Mouse (Mus musculus): ENCODE measurements around the gene Tbc1d17. TPM values are rescaled to one million over a fixed set of nuclear protein-coding genes. Genes with fewer than 3 reads are reported as not detected.
A peak's percentile ranks its signal among the peaks of the same experiment; 100 is the strongest.

Gene Tbc1d17
- polyA plus RNA-seq, 1 experiment from 2014 or later, result 91.0 TPM

DNA sequence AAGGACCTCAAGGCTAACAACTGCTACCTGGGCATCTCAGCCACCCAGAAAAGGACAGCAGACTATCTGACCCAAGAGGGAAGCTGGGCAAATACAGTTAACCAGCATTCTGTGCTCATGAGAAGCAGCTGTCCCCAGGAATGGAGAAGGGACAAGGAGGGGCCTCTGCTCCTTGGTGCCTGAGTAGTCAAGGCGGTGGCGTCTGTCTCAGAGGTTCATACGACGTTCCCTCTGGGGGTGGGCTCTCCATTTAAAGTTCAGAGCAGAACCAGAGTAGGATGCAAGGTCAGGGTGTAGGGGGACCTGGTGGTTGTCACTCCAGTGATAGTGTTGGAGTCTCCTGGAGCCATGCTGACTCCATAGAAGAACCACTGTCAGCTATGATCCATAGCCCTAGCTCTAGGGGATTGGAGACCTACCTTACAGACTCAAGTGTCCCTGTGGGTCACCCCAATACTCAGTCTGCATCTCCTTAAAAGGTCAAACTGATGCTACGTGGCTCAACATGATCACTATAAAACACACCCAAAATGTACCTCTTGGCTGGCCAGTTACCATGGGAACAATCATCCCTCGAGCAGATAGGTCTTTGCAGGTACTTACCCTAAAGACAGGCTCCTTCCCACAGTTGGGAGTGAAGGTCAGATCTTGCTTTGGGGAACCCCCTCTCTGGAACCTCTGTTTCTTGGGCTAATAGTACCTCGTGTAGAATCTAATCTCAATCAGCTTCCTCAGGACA, 37.9 kb downstream of the Tbc1d17 start:
- Histone ChIP-seq H3K9me3 (no peaks in the 10 kb centered on the region), H3K4me1 (peaks cover 6% of the 10 kb centered on the region), H3K9ac (no peak overlapping the region), H3K4me3 (no peak overlapping the region), H3K4me2 (no peak overlapping the region), H3K27me3 (no peaks in the 10 kb centered on the region), H3K27ac (no peak overlapping the region), H3K36me3 (peaks cover 22% of the 10 kb centered on the region)
- WGBS, result 86% methylated on average over 7 of the region's 7 CpGs
- ATAC-seq (ENCODE audit: insufficient number of reproducible peaks, insufficient read depth, low FRiP score, low TSS enrichment, low read depth), result no peak

DNA sequence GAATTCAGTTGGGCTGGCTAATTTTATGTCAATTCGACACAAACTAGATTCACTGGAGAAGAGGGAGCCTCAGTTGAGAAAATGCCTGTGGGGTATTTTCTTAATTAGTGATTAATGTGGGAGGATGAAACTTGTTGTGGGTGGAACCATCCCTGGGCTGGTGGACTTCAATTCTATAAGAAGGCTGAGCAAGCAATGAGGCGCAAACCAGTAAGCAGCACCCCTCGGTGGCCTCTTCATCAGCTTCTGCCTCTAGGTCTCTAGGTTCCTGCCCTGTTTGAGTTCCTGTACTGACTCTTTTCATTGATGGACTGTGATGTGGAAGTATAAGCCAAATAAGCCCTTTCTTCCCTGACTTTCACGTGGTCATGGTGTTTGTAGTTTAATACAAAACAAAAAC, 38.5 kb downstream of the Tbc1d17 start:
- WGBS, result 82% methylated on average over 4 of the region's 4 CpGs
- ATAC-seq (ENCODE audit: insufficient number of reproducible peaks, insufficient read depth, low FRiP score, low TSS enrichment, low read depth), result no peak
- H3K27me3 ChIP-seq, result no peaks in the 10 kb centered on the region
- H3K4me1 ChIP-seq, result peaks cover 6% of the 10 kb centered on the region
- no peak overlapping the region for H3K9ac ChIP-seq
- H3K9me3 ChIP-seq, result no peaks in the 10 kb centered on the region
- no peak overlapping the region for H3K27ac ChIP-seq
- H3K36me3 ChIP-seq, result peaks cover 22% of the 10 kb centered on the region
- H3K4me3 ChIP-seq, result no peak overlapping the region
- no peak overlapping the region for H3K4me2 ChIP-seq

DNA sequence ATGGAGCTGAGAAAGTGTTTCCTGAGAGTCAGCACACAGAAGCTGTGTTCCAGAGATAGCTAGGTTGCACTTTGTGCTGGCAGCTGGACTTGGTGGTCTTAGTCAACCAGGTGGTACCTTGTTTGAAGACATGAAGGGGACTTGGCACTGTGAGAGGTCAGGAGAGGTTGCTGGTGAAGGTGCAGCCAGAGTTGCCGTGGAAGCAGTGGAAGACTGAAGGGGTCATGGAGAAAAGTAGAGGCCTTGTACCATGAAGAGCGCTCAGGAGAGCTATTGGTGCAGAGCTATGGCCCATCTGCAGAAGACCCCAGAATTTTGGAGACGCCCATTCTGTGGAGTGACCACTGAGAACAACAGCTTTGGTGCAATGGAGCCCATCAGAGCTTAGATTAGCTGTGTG, 39.4 kb downstream of the Tbc1d17 start:
- H3K27ac ChIP-seq, result no peak overlapping the region
- H3K4me2 ChIP-seq, result no peak overlapping the region
- ATAC-seq (ENCODE audit: insufficient number of reproducible peaks, insufficient read depth, low FRiP score, low TSS enrichment, low read depth), result no peak
- no peaks in the 10 kb centered on the region for H3K9me3 ChIP-seq
- no peak overlapping the region for H3K4me3 ChIP-seq
- 90% methylated on average over 3 of the region's 3 CpGs for WGBS
- no peak overlapping the region for H3K9ac ChIP-seq
- peaks cover 22% of the 10 kb centered on the region for H3K36me3 ChIP-seq
- no peaks in the 10 kb centered on the region for H3K27me3 ChIP-seq
- no peaks in the 10 kb centered on the region for H3K4me1 ChIP-seq

DNA sequence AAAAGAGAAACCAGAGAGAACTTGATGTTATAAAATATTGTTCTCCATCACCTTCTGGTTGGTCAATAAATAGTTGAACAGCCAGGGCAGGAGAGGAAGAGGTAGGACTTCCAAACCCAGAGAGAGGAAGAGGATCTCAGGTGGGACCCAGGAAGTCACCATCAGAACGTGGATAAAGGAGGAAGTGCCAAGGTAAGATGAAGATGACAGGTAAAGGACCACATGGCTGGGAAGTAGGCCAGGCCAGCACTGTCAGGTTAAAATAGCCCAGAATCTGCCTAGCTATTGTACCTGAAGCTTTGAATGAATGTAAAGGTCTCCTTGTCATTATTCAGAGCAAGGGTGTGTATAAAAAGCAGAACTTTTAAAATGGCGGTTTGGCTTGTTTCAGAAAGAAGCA, 40.0 kb downstream of the Tbc1d17 start:
- H3K9ac ChIP-seq, result no peak overlapping the region
- H3K4me2 ChIP-seq, result no peak overlapping the region
- H3K27ac ChIP-seq, result no peak overlapping the region
- no peaks in the 10 kb centered on the region for H3K9me3 ChIP-seq
- H3K4me3 ChIP-seq, result no peak overlapping the region
- WGBS, result 79% methylated on average over 2 of the region's 2 CpGs
- ATAC-seq (ENCODE audit: insufficient number of reproducible peaks, insufficient read depth, low FRiP score, low TSS enrichment, low read depth), result no peak
- H3K27me3 ChIP-seq, result no peaks in the 10 kb centered on the region
- peaks cover 22% of the 10 kb centered on the region for H3K36me3 ChIP-seq
- H3K4me1 ChIP-seq, result no peaks in the 10 kb centered on the region

DNA sequence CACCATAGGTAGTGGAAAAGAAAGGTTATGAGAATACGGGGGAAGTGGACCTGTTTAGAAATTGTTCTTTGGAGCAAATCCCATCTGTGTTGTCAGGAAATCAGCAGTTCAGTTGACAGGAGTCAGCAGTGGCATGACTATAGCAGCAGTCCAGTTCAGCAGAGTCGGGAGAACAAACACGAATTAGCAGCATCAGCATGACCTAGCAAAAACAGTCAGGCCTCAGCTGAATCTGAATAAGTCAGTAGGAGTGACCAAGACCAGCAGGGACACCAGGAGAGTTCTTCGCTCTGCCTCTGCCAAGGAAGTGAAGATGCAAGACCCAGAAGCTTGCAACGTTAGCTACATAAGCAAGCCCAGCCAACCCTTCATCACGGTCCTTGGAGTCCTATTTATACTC, 56.1 kb downstream of the Tbc1d17 start:
- H3K4me2 ChIP-seq, result no peak overlapping the region
- no peaks in the 10 kb centered on the region for H3K36me3 ChIP-seq
- H3K4me1 ChIP-seq, result no peaks in the 10 kb centered on the region
- peaks cover 5% of the 10 kb centered on the region; the same call in 1 of the 2 replicates for H3K9me3 ChIP-seq
- no peaks in the 10 kb centered on the region for H3K27me3 ChIP-seq
- H3K27ac ChIP-seq, result no peak overlapping the region
- 78% methylated on average over 6 of the region's 6 CpGs for WGBS
- ATAC-seq (ENCODE audit: insufficient number of reproducible peaks, insufficient read depth, low FRiP score, low TSS enrichment, low read depth), result no peak
- no peak overlapping the region for H3K4me3 ChIP-seq
- H3K9ac ChIP-seq, result no peak overlapping the region

DNA sequence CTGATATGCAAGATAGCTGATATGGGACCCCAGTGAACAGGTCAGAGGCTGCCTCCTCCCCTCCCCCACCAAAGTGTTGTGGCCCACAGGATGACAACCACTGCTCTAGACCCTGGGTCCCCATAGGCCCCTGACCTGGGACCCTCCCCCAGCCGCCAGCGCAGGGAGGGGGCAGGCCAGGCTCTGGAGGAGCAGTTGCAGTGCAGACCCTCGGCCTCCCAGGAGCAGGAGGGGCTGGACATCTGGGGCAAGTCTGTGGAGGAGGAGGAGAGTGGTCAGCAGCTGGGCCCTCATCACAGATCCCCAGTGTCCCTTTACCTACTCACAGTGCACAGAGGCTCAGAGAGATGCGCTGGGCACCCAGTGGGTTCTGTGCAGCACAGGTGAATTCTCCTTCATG, 58.8 kb downstream of the Tbc1d17 start:
- Histone ChIP-seq H3K4me3 (no peak overlapping the region), H3K9me3 (peaks cover 5% of the 10 kb centered on the region; the same call in 1 of the 2 replicates), H3K27me3 (no peaks in the 10 kb centered on the region), H3K4me2 (no peak overlapping the region), H3K9ac (no peak overlapping the region), H3K27ac (no peak overlapping the region), H3K36me3 (no peaks in the 10 kb centered on the region), H3K4me1 (no peaks in the 10 kb centered on the region)
- ATAC-seq (ENCODE audit: insufficient number of reproducible peaks, insufficient read depth, low FRiP score, low TSS enrichment, low read depth), result 0 out of 2 replicates have a peak, but pooled peaks have one; percentile 32
- WGBS, result 59% methylated on average over 4 of the region's 4 CpGs

DNA sequence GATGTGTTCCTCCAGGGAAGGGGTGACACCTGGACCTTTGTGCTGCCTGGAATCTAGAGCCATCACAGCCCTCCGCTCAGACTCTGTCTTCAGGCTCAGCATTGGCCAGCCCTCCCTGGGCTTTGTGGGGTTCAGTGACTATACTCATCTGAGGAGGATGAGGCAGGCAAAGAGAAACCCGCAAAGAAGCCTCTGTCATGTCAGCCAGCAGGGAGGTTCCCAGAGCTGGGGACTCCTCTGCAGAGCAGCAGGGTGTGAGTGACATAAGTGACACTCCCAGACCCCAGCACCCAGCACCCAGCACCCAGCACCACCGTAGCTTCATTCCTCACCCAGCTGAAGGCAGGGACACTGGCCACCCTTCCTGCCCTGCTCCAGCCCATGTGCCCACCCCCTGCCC, 59.3 kb downstream of the Tbc1d17 start:
- H3K4me3 ChIP-seq, result no peak overlapping the region
- no peaks in the 10 kb centered on the region for H3K4me1 ChIP-seq
- no peak overlapping the region for H3K27ac ChIP-seq
- 66% methylated on average over 3 of the region's 3 CpGs for WGBS
- H3K36me3 ChIP-seq, result no peaks in the 10 kb centered on the region
- 0 out of 2 replicates have a peak, but pooled peaks have one; percentile 32 for ATAC-seq (ENCODE audit: insufficient number of reproducible peaks, insufficient read depth, low FRiP score, low TSS enrichment, low read depth)
- no peaks in the 10 kb centered on the region for H3K27me3 ChIP-seq
- H3K4me2 ChIP-seq, result no peak overlapping the region
- peaks cover 5% of the 10 kb centered on the region; the same call in 1 of the 2 replicates for H3K9me3 ChIP-seq
- H3K9ac ChIP-seq, result no peak overlapping the region

MicroRNA genes within 50 kb of the gene (microRNA counts, 519-probe panel; counts per million panel counts)
- 236 counts per million, percentile 44 among the panel's probes with 10 or more counts for microRNA mmu-miR-707

Small RNA genes within 50 kb of the gene (microRNA-seq; reads per million reads assigned to microRNA genes)
- not detected for gene Mir707

Other genes with a start within 250 kb of the Tbc1d17 start
- 11.8 and 12.2 TPM in 2 replicates for gene Myh14, start 178.2 kb downstream of the Tbc1d17 start, polyA plus RNA-seq (2015; fragmentation: Nextera tagmentation; extraction: Ambion mirVana)
- not detected in 2 replicates for gene Izumo2, start 140.3 kb downstream of the Tbc1d17 start, polyA plus RNA-seq (2015; fragmentation: Nextera tagmentation; extraction: Ambion mirVana)
- 32.2 and 35.9 TPM in 2 replicates for gene Vrk3, start 100.7 kb downstream of the Tbc1d17 start, polyA plus RNA-seq (2015; fragmentation: Nextera tagmentation; extraction: Ambion mirVana)
- gene Zfp473, start 98.0 kb downstream of the Tbc1d17 start, polyA plus RNA-seq (2015; fragmentation: Nextera tagmentation; extraction: Ambion mirVana), result 2.0 and 2.3 TPM in 2 replicates
- gene Nup62, start 33.0 kb downstream of the Tbc1d17 start, polyA plus RNA-seq (2015; fragmentation: Nextera tagmentation; extraction: Ambion mirVana), result 93.5 and 100 TPM in 2 replicates
- 1.7 and 2.2 TPM in 2 replicates for gene Il4i1, start 32.7 kb downstream of the Tbc1d17 start, polyA plus RNA-seq (2015; fragmentation: Nextera tagmentation; extraction: Ambion mirVana)
- gene Atf5, start 32.4 kb downstream of the Tbc1d17 start, polyA plus RNA-seq (2015; fragmentation: Nextera tagmentation; extraction: Ambion mirVana), result 6.4 and 6.5 TPM in 2 replicates
- 104 and 110 TPM in 2 replicates for gene Akt1s1, start 88 bp downstream of the Tbc1d17 start, polyA plus RNA-seq (2015; fragmentation: Nextera tagmentation; extraction: Ambion mirVana)
- gene Pnkp, start 8.1 kb upstream of the Tbc1d17 start, polyA plus RNA-seq (2015; fragmentation: Nextera tagmentation; extraction: Ambion mirVana), result 30.0 and 30.7 TPM in 2 replicates
- 469 and 526 TPM in 2 replicates for gene Ptov1, start 20.7 kb upstream of the Tbc1d17 start, polyA plus RNA-seq (2015; fragmentation: Nextera tagmentation; extraction: Ambion mirVana)
- 107 and 111 TPM in 2 replicates for gene Med25, start 43.6 kb upstream of the Tbc1d17 start, polyA plus RNA-seq (2015; fragmentation: Nextera tagmentation; extraction: Ambion mirVana)
- gene Fuz, start 47.0 kb upstream of the Tbc1d17 start, polyA plus RNA-seq (2015; fragmentation: Nextera tagmentation; extraction: Ambion mirVana), result 26.1 and 29.7 TPM in 2 replicates
- gene Ap2a1, start 80.4 kb upstream of the Tbc1d17 start, polyA plus RNA-seq (2015; fragmentation: Nextera tagmentation; extraction: Ambion mirVana), result 72.3 and 77.5 TPM in 2 replicates
- gene Tsks, start 94.1 kb upstream of the Tbc1d17 start, polyA plus RNA-seq (2015; fragmentation: Nextera tagmentation; extraction: Ambion mirVana), result 0.25 and 0.26 TPM in 2 replicates
- gene Cpt1c, start 125.8 kb upstream of the Tbc1d17 start, polyA plus RNA-seq (2015; fragmentation: Nextera tagmentation; extraction: Ambion mirVana), result 32.0 and 39.1 TPM in 2 replicates
- 534 and 684 TPM in 2 replicates for gene Prmt1, start 137.5 kb upstream of the Tbc1d17 start, polyA plus RNA-seq (2015; fragmentation: Nextera tagmentation; extraction: Ambion mirVana)
- 92.0 and 99.7 TPM in 2 replicates for gene Irf3, start 148.6 kb upstream of the Tbc1d17 start, polyA plus RNA-seq (2015; fragmentation: Nextera tagmentation; extraction: Ambion mirVana)
- gene Bcl2l12, start 149.6 kb upstream of the Tbc1d17 start, polyA plus RNA-seq (2015; fragmentation: Nextera tagmentation; extraction: Ambion mirVana), result 73.6 and 83.2 TPM in 2 replicates
- 38.6 and 40.2 TPM in 2 replicates for gene Scaf1, start 167.3 kb upstream of the Tbc1d17 start, polyA plus RNA-seq (2015; fragmentation: Nextera tagmentation; extraction: Ambion mirVana)
- gene Rras, start 168.9 kb upstream of the Tbc1d17 start, polyA plus RNA-seq (2015; fragmentation: Nextera tagmentation; extraction: Ambion mirVana), result 19.7 and 23.3 TPM in 2 replicates
- gene Prr12, start 203.8 kb upstream of the Tbc1d17 start, polyA plus RNA-seq (2015; fragmentation: Nextera tagmentation; extraction: Ambion mirVana), result 15.2 and 15.7 TPM in 2 replicates
- 64.7 and 66.6 TPM in 2 replicates for gene Nosip, start 213.3 kb upstream of the Tbc1d17 start, polyA plus RNA-seq (2015; fragmentation: Nextera tagmentation; extraction: Ambion mirVana)
- 23.0 and 26.0 TPM in 2 replicates for gene Prrg2, start 213.6 kb upstream of the Tbc1d17 start, polyA plus RNA-seq (2015; fragmentation: Nextera tagmentation; extraction: Ambion mirVana)
- 375 and 376 TPM in 2 replicates for gene Rcn3, start 243.1 kb upstream of the Tbc1d17 start, polyA plus RNA-seq (2015; fragmentation: Nextera tagmentation; extraction: Ambion mirVana)

Data from embryonic facial prominence, embryonic 13.5 days (tissue).